Mouse (Mus musculus) cerebellum, postnatal 14 days (tissue): Measurements from ENCODE around the gene Cd80.
"Not testable (repeated sequence)": the region's sequence is repeated elsewhere in the genome, so short reads cannot be mapped to it uniquely, and the experiment has no call there.

Experiments
- DNase-seq, 2 experiments: peaks; one replicate each; pipeline ENCODE4 v3.0.0; 2021; ENCODE audit warnings: mixed read lengths in 2 of 2

Cd80 gene

GRCm38 (mm10) chr16:38455511-38456418 lies at the start of gene Cd80:
TSS of gene Cd80 (plus strand) at chr16:38455561.
- DNase-seq: no peak

GRCm38 (mm10) chr16:38406293-38406692 lies 49.1 kb upstream of the Cd80 start:
- DNase-seq: no peak

GRCm38 (mm10) chr16:38406708-38407107 lies 48.7 kb upstream of the Cd80 start:
- DNase-seq: no peak

- DNase-seq: no peak
Measured at GRCm38 (mm10) chr16:38407584-38407983, 47.8 kb upstream of the Cd80 start.

- DNase-seq: no peak
Measured at GRCm38 (mm10) chr16:38408416-38408815, 46.9 kb upstream of the Cd80 start.

- no peak for DNase-seq
Measured at GRCm38 (mm10) chr16:38414953-38415352, 40.4 kb upstream of the Cd80 start.

GRCm38 (mm10) chr16:38425374-38425773 lies 30.0 kb upstream of the Cd80 start:
- DNase-seq: no peak

- DNase-seq: no peak
Measured at GRCm38 (mm10) chr16:38425799-38426198, 29.6 kb upstream of the Cd80 start.

- DNase-seq: no peak
Measured at GRCm38 (mm10) chr16:38431446-38432185, 23.7 kb upstream of the Cd80 start.

GRCm38 (mm10) chr16:38432498-38433425 lies 22.6 kb upstream of the Cd80 start, which contains the start of gene Pla1a:
TSS of gene Pla1a (minus strand) at chr16:38433145.
- no peak for DNase-seq

- no peak for DNase-seq
Measured at GRCm38 (mm10) chr16:38433514-38433913, 21.8 kb upstream of the Cd80 start.

- no peak for DNase-seq
Measured at GRCm38 (mm10) chr16:38434295-38434795, 21.0 kb upstream of the Cd80 start.

GRCm38 (mm10) chr16:38439190-38439589 lies 16.2 kb upstream of the Cd80 start:
- no peak for DNase-seq

- no peak for DNase-seq
Measured at GRCm38 (mm10) chr16:38440403-38440802, 15.0 kb upstream of the Cd80 start.

- no peak for DNase-seq
Measured at GRCm38 (mm10) chr16:38441611-38442010, 13.8 kb upstream of the Cd80 start.

GRCm38 (mm10) chr16:38442216-38442615 lies 13.1 kb upstream of the Cd80 start:
- no peak for DNase-seq

- DNase-seq: no peak
Measured at GRCm38 (mm10) chr16:38443721-38444464, 11.5 kb upstream of the Cd80 start.

- DNase-seq: no peak
Measured at GRCm38 (mm10) chr16:38445046-38445445, 10.3 kb upstream of the Cd80 start.

- DNase-seq: no peak
Measured at GRCm38 (mm10) chr16:38445576-38445975, 9.8 kb upstream of the Cd80 start.

- not testable (repeated sequence) for DNase-seq
Measured at GRCm38 (mm10) chr16:38446141-38446540, 9.2 kb upstream of the Cd80 start.

- no peak for DNase-seq
Measured at GRCm38 (mm10) chr16:38447366-38447765, 8.0 kb upstream of the Cd80 start.

- no peak for DNase-seq
Measured at GRCm38 (mm10) chr16:38448458-38448857, 6.9 kb upstream of the Cd80 start.
